Mouse (Mus musculus): ENCODE results near the gene N4bp2. TPM values are rescaled to one million over a fixed set of nuclear protein-coding genes. Genes with fewer than 3 reads are reported as not detected.
"Not testable (repeated sequence)": the region's sequence is repeated elsewhere in the genome, so short reads cannot be mapped to it uniquely, and the experiment has no call there.

The N4bp2 gene
- polyA plus RNA-seq, 1 experiment, result 22.0 TPM

GRCm38 (mm10) chr5:65763916-65764785 is 830 bp downstream of the N4bp2 start:
- no peaks in the 10 kb centered on the region for H3K27me3 ChIP-seq (ENCODE audit: control insufficient read depth, insufficient read depth, low read length)
- no peaks in the 10 kb centered on the region for H3K36me3 ChIP-seq (ENCODE audit: control insufficient read depth, insufficient read depth, low read length)
- TF ChIP-seq POLR2A (IDR thresholded peaks at IDR 0.05; ENCODE audit: control insufficient read depth, extremely low read depth, insufficient read depth, low read length, poor library complexity) (peak; percentile 31; the same call in 1 of the 2 replicates), CTCF (IDR thresholded peaks at IDR 0.05; ENCODE audit: borderline replicate concordance, control insufficient read depth, extremely low read depth, insufficient read depth, low read length, poor library complexity) (peak; percentile 81)
- peak overlapping the region; percentile 98 for H3K4me3 ChIP-seq (ENCODE audit: control insufficient read depth, insufficient read depth, low read length)
- peak; percentile 85 for DNase-seq
- H3K27ac ChIP-seq (ENCODE audit: control insufficient read depth, insufficient read depth, low read length), result peak overlapping the region; percentile 85
- 1% methylated on average over 104 of the region's 121 CpGs for WGBS
- peaks cover 3% of the 10 kb centered on the region; the same call in 1 of the 2 replicates for H3K4me1 ChIP-seq (replicated peaks; ENCODE audit: control insufficient read depth, insufficient read depth, low read length)

GRCm38 (mm10) chr5:65764786-65765634 is 1.7 kb downstream of the N4bp2 start:
- H3K4me1 ChIP-seq (replicated peaks; ENCODE audit: control insufficient read depth, insufficient read depth, low read length), result peaks cover 3% of the 10 kb centered on the region; the same call in 1 of the 2 replicates
- H3K27me3 ChIP-seq (ENCODE audit: control insufficient read depth, insufficient read depth, low read length), result no peaks in the 10 kb centered on the region
- 3% methylated on average over 36 of the region's 36 CpGs for WGBS
- peak; percentile 71 for TF ChIP-seq POLR2A (IDR thresholded peaks at IDR 0.05; ENCODE audit: control insufficient read depth, extremely low read depth, insufficient read depth, low read length, poor library complexity)
- no peak for TF ChIP-seq CTCF (IDR thresholded peaks at IDR 0.05; ENCODE audit: borderline replicate concordance, control insufficient read depth, extremely low read depth, insufficient read depth, low read length, poor library complexity)
- H3K36me3 ChIP-seq (ENCODE audit: control insufficient read depth, insufficient read depth, low read length), result no peaks in the 10 kb centered on the region
- DNase-seq, result peak; percentile 87
- H3K27ac ChIP-seq (ENCODE audit: control insufficient read depth, insufficient read depth, low read length), result peak overlapping the region; percentile 85
- H3K4me3 ChIP-seq (ENCODE audit: control insufficient read depth, insufficient read depth, low read length), result peak overlapping the region; percentile 98

GRCm38 (mm10) chr5:65765635-65765911 is 2.3 kb downstream of the N4bp2 start:
- no peak for DNase-seq
- Histone ChIP-seq H3K36me3 (ENCODE audit: control insufficient read depth, insufficient read depth, low read length) (no peaks in the 10 kb centered on the region), H3K27me3 (ENCODE audit: control insufficient read depth, insufficient read depth, low read length) (no peaks in the 10 kb centered on the region), H3K4me1 (replicated peaks; ENCODE audit: control insufficient read depth, insufficient read depth, low read length) (peaks cover 3% of the 10 kb centered on the region; the same call in 1 of the 2 replicates), H3K27ac (ENCODE audit: control insufficient read depth, insufficient read depth, low read length) (no peak overlapping the region; the same call in 1 of the 2 replicates), H3K4me3 (ENCODE audit: control insufficient read depth, insufficient read depth, low read length) (no peak overlapping the region)
- TF ChIP-seq CTCF (IDR thresholded peaks at IDR 0.05; ENCODE audit: borderline replicate concordance, control insufficient read depth, extremely low read depth, insufficient read depth, low read length, poor library complexity), result no peak
- 46% methylated on average over 5 of the region's 5 CpGs for WGBS

GRCm38 (mm10) chr5:65768007-65768406 is 4.7 kb downstream of the N4bp2 start:
- no peak for DNase-seq
- Histone ChIP-seq H3K27ac (ENCODE audit: control insufficient read depth, insufficient read depth, low read length) (no peak overlapping the region), H3K4me1 (replicated peaks; ENCODE audit: control insufficient read depth, insufficient read depth, low read length) (peaks cover 4% of the 10 kb centered on the region; the same call in 1 of the 2 replicates), H3K36me3 (ENCODE audit: control insufficient read depth, insufficient read depth, low read length) (peaks cover 3% of the 10 kb centered on the region; the same call in 1 of the 2 replicates), H3K4me3 (ENCODE audit: control insufficient read depth, insufficient read depth, low read length) (no peak overlapping the region), H3K27me3 (ENCODE audit: control insufficient read depth, insufficient read depth, low read length) (no peaks in the 10 kb centered on the region)
- WGBS, result 98% methylated on average over 5 of the region's 5 CpGs
- TF ChIP-seq POLR2A (IDR thresholded peaks at IDR 0.05; ENCODE audit: control insufficient read depth, extremely low read depth, insufficient read depth, low read length, poor library complexity) (no peak), CTCF (IDR thresholded peaks at IDR 0.05; ENCODE audit: borderline replicate concordance, control insufficient read depth, extremely low read depth, insufficient read depth, low read length, poor library complexity) (no peak)

- Histone ChIP-seq H3K36me3 (ENCODE audit: control insufficient read depth, insufficient read depth, low read length) (peaks cover 3% of the 10 kb centered on the region; the same call in 1 of the 2 replicates), H3K27ac (ENCODE audit: control insufficient read depth, insufficient read depth, low read length) (no peak overlapping the region), H3K27me3 (ENCODE audit: control insufficient read depth, insufficient read depth, low read length) (no peaks in the 10 kb centered on the region), H3K4me1 (replicated peaks; ENCODE audit: control insufficient read depth, insufficient read depth, low read length) (0 out of 2 replicates have a peak, but pooled peaks cover 4% of the 10 kb centered on the region), H3K4me3 (ENCODE audit: control insufficient read depth, insufficient read depth, low read length) (no peak overlapping the region)
- no peak for TF ChIP-seq CTCF (IDR thresholded peaks at IDR 0.05; ENCODE audit: borderline replicate concordance, control insufficient read depth, extremely low read depth, insufficient read depth, low read length, poor library complexity)
- no peak for TF ChIP-seq POLR2A (IDR thresholded peaks at IDR 0.05; ENCODE audit: control insufficient read depth, extremely low read depth, insufficient read depth, low read length, poor library complexity)
- DNase-seq, result no peak
- whole genome bisulfite sequencing, result 97% methylated on average over 7 of the region's 7 CpGs
Observed at GRCm38 (mm10) chr5:65770065-65770464, 6.7 kb downstream of the N4bp2 start.

GRCm38 (mm10) chr5:65770493-65770892 is 7.2 kb downstream of the N4bp2 start:
- WGBS, result 91% methylated on average over 4 of the region's 4 CpGs
- no peak overlapping the region for H3K27ac ChIP-seq (ENCODE audit: control insufficient read depth, insufficient read depth, low read length)

GRCm38 (mm10) chr5:65773957-65774356 is 10.6 kb downstream of the N4bp2 start:
- 99% methylated on average over 3 of the region's 3 CpGs for WGBS
- not testable (repeated sequence) for DNase-seq; H3K27me3 ChIP-seq (ENCODE audit: control insufficient read depth, insufficient read depth, low read length); H3K27ac ChIP-seq (ENCODE audit: control insufficient read depth, insufficient read depth, low read length); H3K4me1 ChIP-seq (replicated peaks; ENCODE audit: control insufficient read depth, insufficient read depth, low read length); H3K4me3 ChIP-seq (ENCODE audit: control insufficient read depth, insufficient read depth, low read length)
- H3K36me3 ChIP-seq (ENCODE audit: control insufficient read depth, insufficient read depth, low read length), result peaks cover 16% of the 10 kb centered on the region

More at GRCm38 (mm10) chr5:65770493-65770892, 7.2 kb downstream of the N4bp2 start:
- Histone ChIP-seq H3K36me3 (ENCODE audit: control insufficient read depth, insufficient read depth, low read length) (peaks cover 4% of the 10 kb centered on the region; the same call in 1 of the 2 replicates), H3K4me3 (ENCODE audit: control insufficient read depth, insufficient read depth, low read length) (no peak overlapping the region), H3K27me3 (ENCODE audit: control insufficient read depth, insufficient read depth, low read length) (no peaks in the 10 kb centered on the region), H3K4me1 (replicated peaks; ENCODE audit: control insufficient read depth, insufficient read depth, low read length) (0 out of 2 replicates have a peak, but pooled peaks cover 4% of the 10 kb centered on the region)
- TF ChIP-seq POLR2A (IDR thresholded peaks at IDR 0.05; ENCODE audit: control insufficient read depth, extremely low read depth, insufficient read depth, low read length, poor library complexity) (no peak), CTCF (IDR thresholded peaks at IDR 0.05; ENCODE audit: borderline replicate concordance, control insufficient read depth, extremely low read depth, insufficient read depth, low read length, poor library complexity) (no peak)
- no peak for DNase-seq
